Mouse (Mus musculus) intestine, postnatal 0 days (tissue): Measurements from ENCODE around the gene Phldb3. TPM values are rescaled to one million over a fixed set of nuclear protein-coding genes. Genes with fewer than 3 reads are reported as not detected.

Experiments used
- ATAC-seq: fragments of 200-750 bp; cut with Nextera tagmentation; 2 replicates; pipeline ENCODE4 v1.8.0; 2017; ENCODE audit warnings: mild to moderate bottlenecking, moderate TSS enrichment, moderate library complexity
- H3K27ac ChIP-seq: fragments of 300-500 bp; sonication (generic); 2 replicates; pipeline ENCODE4 v1.5.1; 2014; ENCODE audit warnings: mild to moderate bottlenecking, low read depth, low read length, moderate library complexity
- H3K27me3 ChIP-seq: fragments of 300-500 bp; sonication (generic); replicated peaks from 2 replicates; pipeline ENCODE4 v1.6.1; 2014; ENCODE audit warnings: low read length, mixed read lengths; ENCODE audit not compliant: control insufficient read depth, insufficient read depth
- H3K36me3 ChIP-seq: fragments of 300-500 bp; sonication (generic); 2 replicates; pipeline ENCODE4 v1.6.1; 2014; ENCODE audit warnings: mild to moderate bottlenecking, moderate library complexity; ENCODE audit not compliant: control insufficient read depth, insufficient read depth
- H3K4me1 ChIP-seq: fragments of 300-500 bp; sonication (generic); replicated peaks from 2 replicates; pipeline ENCODE4 v1.6.1; 2014; ENCODE audit warnings: antibody characterized with exemption, low read length, mixed read lengths; ENCODE audit not compliant: control insufficient read depth, insufficient read depth
- H3K4me2 ChIP-seq: fragments of 300-500 bp; sonication (generic); replicated peaks from 2 replicates; pipeline ENCODE4 v1.6.1; 2014; ENCODE audit warnings: low read depth, mild to moderate bottlenecking, moderate library complexity
- H3K4me3 ChIP-seq: fragments of 300-500 bp; sonication (generic); 2 replicates; pipeline ENCODE4 v1.5.1; 2014; ENCODE audit warnings: low read depth, low read length
- H3K9ac ChIP-seq: fragments of 300-500 bp; sonication (generic); 2 replicates; pipeline ENCODE4 v1.6.1; 2014; ENCODE audit warnings: mild to moderate bottlenecking, low read depth, low read length
- H3K9me3 ChIP-seq: fragments of 300-500 bp; sonication (generic); 2 replicates; pipeline ENCODE4 v1.6.1; 2016; ENCODE audit warnings: mixed run types; ENCODE audit not compliant: control insufficient read depth
- CTCF ChIP-seq: sonication (generic); IDR thresholded peaks from 2 replicates; pipeline ENCODE4 v1.5.1; 2016; ENCODE audit warnings: low read depth, mild to moderate bottlenecking, control low read depth, antibody characterized with exemption, moderate library complexity
- WGBS: fragments of 180-500 bp; shearing (Covaris S2); extraction: QIAGEN DNeasy Blood & Tissue Kit; methylation state at CpG from one replicate; pipeline ENCODE4 v1.1.7; 2014; 5-methylcytosine and 5-hydroxymethylcytosine counted together
- polyA plus RNA-seq: library from polyadenylated mRNA; unstranded; fragments of >200 nt; fragmentation: Nextera tagmentation; extraction: Ambion mirVana; gene quantifications from 2 replicates; pipeline ENCODE4 v1.2.1, GENCODE M21; 2015

Gene Phldb3
- polyA plus RNA-seq, 1 experiment from 2014 or later: 0.65 TPM

DNA sequence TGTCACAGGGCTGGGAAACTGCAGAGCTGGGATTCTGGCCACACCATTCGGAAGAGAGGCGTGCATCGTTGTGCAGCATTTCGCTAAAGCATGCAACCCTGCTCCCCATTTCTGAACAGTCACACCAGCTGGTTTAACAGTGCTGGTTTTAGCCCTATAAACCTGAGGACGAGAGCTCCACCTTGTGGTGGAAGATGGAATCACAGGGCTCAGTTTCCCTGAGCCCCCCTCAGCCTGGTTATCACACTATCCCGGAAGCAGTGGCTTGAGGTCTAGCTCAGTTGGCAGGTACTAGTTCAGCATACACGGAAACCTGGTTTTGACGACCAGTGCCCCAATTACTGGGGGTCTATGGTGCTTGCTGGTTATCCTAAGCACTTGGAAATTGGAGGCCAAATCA is 52.0 kb downstream of the Phldb3 start:
- peak; percentile 47; the same call in 1 of the 2 replicates for ATAC-seq
- no peaks in the 10 kb centered on the region for H3K9me3 ChIP-seq
- no peak overlapping the region for H3K9ac ChIP-seq
- TF ChIP-seq CTCF: peak; percentile 92
- no peak overlapping the region for H3K27ac ChIP-seq
- no peaks in the 10 kb centered on the region for H3K36me3 ChIP-seq
- H3K4me1 ChIP-seq: no peaks in the 10 kb centered on the region
- H3K4me3 ChIP-seq: no peak overlapping the region
- no peaks in the 10 kb centered on the region for H3K27me3 ChIP-seq
- 13% methylated on average over 8 of the region's 8 CpGs for WGBS
- H3K4me2 ChIP-seq: no peak overlapping the region

DNA sequence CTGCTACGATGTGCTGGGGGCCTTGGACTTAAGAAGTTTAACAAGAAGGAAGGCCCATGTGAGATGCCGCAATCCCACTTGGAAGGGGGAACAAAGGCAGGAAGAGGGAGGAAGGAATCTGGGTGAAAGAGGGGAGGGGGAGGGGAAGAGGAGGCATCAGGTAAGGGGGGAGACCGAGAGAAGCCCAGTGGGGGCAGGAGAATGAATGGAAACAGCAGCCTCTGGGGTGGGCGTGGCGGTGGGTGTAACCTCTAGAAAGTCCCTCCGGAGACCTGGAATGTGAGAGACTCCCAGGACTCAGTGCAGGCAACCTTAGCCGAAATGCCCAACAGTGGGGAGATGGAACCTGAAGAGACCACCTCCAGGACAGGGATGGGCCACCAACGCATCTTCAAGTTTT is 53.7 kb downstream of the Phldb3 start:
- Histone ChIP-seq H3K27ac (no peak overlapping the region), H3K36me3 (no peaks in the 10 kb centered on the region), H3K9me3 (no peaks in the 10 kb centered on the region), H3K9ac (no peak overlapping the region), H3K4me2 (no peak overlapping the region), H3K27me3 (no peaks in the 10 kb centered on the region), H3K4me1 (no peaks in the 10 kb centered on the region), H3K4me3 (no peak overlapping the region)
- TF ChIP-seq CTCF: no peak
- WGBS: 41% methylated on average over 8 of the region's 8 CpGs
- no peak for ATAC-seq

DNA sequence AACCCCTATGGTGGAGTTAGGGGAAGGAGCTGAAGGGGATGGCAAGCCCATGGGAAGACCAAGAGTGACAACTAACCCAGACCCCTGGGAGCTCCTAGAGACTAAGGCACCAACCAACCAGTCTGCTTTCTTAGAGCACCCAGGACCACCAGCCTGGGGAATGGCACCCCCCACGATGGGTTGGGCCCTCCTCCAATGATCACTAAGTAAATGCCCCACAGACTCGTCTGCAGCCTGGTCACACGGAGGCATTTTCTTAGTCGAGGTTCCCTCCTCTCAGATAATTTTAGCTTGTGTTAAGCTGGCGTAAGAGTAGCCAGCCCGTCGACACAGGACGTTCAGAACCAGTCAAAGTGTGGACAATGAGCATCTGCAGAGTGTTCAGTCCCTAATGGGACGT is 54.4 kb downstream of the Phldb3 start:
- Histone ChIP-seq H3K4me3 (no peak overlapping the region), H3K9ac (no peak overlapping the region), H3K9me3 (no peaks in the 10 kb centered on the region), H3K4me1 (no peaks in the 10 kb centered on the region), H3K4me2 (no peak overlapping the region), H3K36me3 (no peaks in the 10 kb centered on the region), H3K27me3 (no peaks in the 10 kb centered on the region), H3K27ac (no peak overlapping the region)
- TF ChIP-seq CTCF: no peak
- WGBS: 79% methylated on average over 9 of the region's 9 CpGs
- no peak for ATAC-seq

DNA sequence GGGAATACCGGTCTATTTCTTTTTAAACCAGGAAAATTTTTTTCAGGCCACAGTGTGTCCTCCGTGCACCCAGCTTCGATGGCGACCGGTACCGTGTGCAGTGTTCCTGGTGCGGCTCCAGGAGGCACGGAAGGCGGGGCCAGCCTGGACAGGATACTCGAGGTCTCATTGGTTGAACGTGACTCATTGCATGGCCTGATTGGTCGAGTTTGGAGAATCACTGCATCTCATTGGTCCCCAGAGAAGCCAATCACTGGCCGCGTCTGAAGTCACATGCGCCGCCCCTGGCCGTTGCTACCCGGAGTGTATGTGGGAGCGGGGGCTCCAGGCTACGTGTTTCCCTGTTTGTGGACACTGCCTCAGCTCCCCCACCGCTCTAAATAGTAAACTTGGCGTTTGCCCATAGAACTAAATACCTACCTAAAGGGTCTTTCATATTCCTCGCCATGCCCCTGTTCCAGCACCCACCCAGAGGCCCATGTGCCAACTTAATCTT is 61.4 kb downstream of the Phldb3 start:
- Histone ChIP-seq H3K27me3 (no peaks in the 10 kb centered on the region), H3K9me3 (no peaks in the 10 kb centered on the region), H3K36me3 (no peaks in the 10 kb centered on the region), H3K4me2 (no peak overlapping the region), H3K9ac (no peak overlapping the region), H3K4me1 (no peaks in the 10 kb centered on the region), H3K27ac (no peak overlapping the region), H3K4me3 (no peak overlapping the region)
- no peak for ATAC-seq
- TF ChIP-seq CTCF: no peak
- WGBS: 90% methylated on average over 23 of the region's 23 CpGs

DNA sequence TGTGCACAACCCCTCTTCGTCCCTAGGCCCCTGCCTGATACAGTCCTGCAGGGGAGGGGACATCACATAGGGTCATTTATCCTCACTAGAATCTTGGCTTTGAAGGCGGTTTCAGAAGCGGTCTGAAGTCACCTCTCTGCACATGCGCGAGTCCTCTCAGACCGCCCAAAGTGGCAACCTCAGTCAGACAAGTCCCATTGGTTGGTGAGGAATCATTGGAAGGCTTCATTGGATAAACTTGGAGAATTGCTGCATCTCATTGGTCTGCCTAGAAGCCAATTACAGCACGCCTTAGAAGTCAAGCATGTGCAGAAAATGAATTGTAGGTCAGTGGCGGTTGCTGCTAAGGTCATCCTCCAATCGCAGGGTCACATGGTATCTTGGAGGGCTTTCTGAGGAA is 66.0 kb downstream of the Phldb3 start, which contains the start of gene Tex101:
Gene Tex101 (minus strand): TSS at position 101 of the 400 bp plus-strand sequence.
- TF ChIP-seq CTCF: no peak

More for the DNA sequence above, 66.0 kb downstream of the Phldb3 start, which contains the start of gene Tex101:
- 86% methylated on average over 9 of the region's 9 CpGs for WGBS
- H3K27ac ChIP-seq: no peak within 1 kb of the TSS
- no peak for ATAC-seq
- H3K36me3 ChIP-seq: no peaks in the 10 kb centered on the region
- H3K27me3 ChIP-seq: no peaks in the 10 kb centered on the region
- no peak within 1 kb of the TSS for H3K9ac ChIP-seq
- no peaks in the 10 kb centered on the region for H3K4me1 ChIP-seq
- no peaks in the 10 kb centered on the region for H3K9me3 ChIP-seq
- H3K4me3 ChIP-seq: no peak within 1 kb of the TSS
- no peak within 1 kb of the TSS for H3K4me2 ChIP-seq

Other genes starting within 250 kb of the Phldb3 start
- gene Kcnn4, start 240.5 kb upstream of the Phldb3 start, polyA plus RNA-seq: 3.2 and 3.7 TPM in 2 replicates
- gene Smg9, start 211.1 kb upstream of the Phldb3 start, polyA plus RNA-seq: 14.0 and 15.1 TPM in 2 replicates
- not detected in 2 replicates for gene Irgc1, start 158.5 kb upstream of the Phldb3 start, polyA plus RNA-seq
- 6.9 and 7.8 TPM in 2 replicates for gene Plaur, start 148.3 kb upstream of the Phldb3 start, polyA plus RNA-seq
- gene Cadm4, start 128.7 kb upstream of the Phldb3 start, polyA plus RNA-seq: 1.4 and 1.7 TPM in 2 replicates
- gene Zfp428, start 103.8 kb upstream of the Phldb3 start, polyA plus RNA-seq: 11.2 and 12.8 TPM in 2 replicates
- gene AC161166.1, start 98.3 kb upstream of the Phldb3 start, polyA plus RNA-seq: 0.05 TPM in 1 of 2 replicates, not detected in the other
- 3.4 TPM in 2 replicates for gene Irgq, start 80.1 kb upstream of the Phldb3 start, polyA plus RNA-seq
- gene Pinlyp, start 64.6 kb upstream of the Phldb3 start, polyA plus RNA-seq: not detected in 2 replicates
- 24.5 and 26.6 TPM in 2 replicates for gene Xrcc1, start 64.5 kb upstream of the Phldb3 start, polyA plus RNA-seq
- gene Ethe1, start 23.2 kb upstream of the Phldb3 start, polyA plus RNA-seq: 17.9 and 25.4 TPM in 2 replicates
- 2.1 and 2.2 TPM in 2 replicates for gene Zfp575, start 23.1 kb upstream of the Phldb3 start, polyA plus RNA-seq
- 0.13 and 0.17 TPM in 2 replicates for gene Lypd3, start 25.8 kb downstream of the Phldb3 start, polyA plus RNA-seq
- not detected in 2 replicates for gene Tex101, start 65.9 kb downstream of the Phldb3 start, polyA plus RNA-seq
- not detected in 2 replicates for gene BC049730, start 98.5 kb downstream of the Phldb3 start, polyA plus RNA-seq
- not detected in 2 replicates for gene Gm4763, start 116.1 kb downstream of the Phldb3 start, polyA plus RNA-seq
- gene Cd177, start 149.5 kb downstream of the Phldb3 start, polyA plus RNA-seq: 0.69 and 1.1 TPM in 2 replicates
- 0.29 and 0.37 TPM in 2 replicates for gene Ceacam10, start 166.4 kb downstream of the Phldb3 start, polyA plus RNA-seq